Mouse (Mus musculus) liver, embryonic 18 days (tissue): ENCODE results near the gene Gm21885. TPM values are rescaled to one million over a fixed set of nuclear protein-coding genes. Genes with fewer than 3 reads are reported as not detected.

Experiments used
- polyA plus RNA-seq: library from polyadenylated mRNA; depleted of rRNA; stranded (reverse); fragments of >200 nt; gene quantifications from 2 replicates; pipeline ENCODE4 v1.2.3, GENCODE M21; 2012; rRNA removed

Gene Gm21885
- 0.16 TPM in 1 of 2 replicates, not detected in the other for polyA plus RNA-seq

DNA sequence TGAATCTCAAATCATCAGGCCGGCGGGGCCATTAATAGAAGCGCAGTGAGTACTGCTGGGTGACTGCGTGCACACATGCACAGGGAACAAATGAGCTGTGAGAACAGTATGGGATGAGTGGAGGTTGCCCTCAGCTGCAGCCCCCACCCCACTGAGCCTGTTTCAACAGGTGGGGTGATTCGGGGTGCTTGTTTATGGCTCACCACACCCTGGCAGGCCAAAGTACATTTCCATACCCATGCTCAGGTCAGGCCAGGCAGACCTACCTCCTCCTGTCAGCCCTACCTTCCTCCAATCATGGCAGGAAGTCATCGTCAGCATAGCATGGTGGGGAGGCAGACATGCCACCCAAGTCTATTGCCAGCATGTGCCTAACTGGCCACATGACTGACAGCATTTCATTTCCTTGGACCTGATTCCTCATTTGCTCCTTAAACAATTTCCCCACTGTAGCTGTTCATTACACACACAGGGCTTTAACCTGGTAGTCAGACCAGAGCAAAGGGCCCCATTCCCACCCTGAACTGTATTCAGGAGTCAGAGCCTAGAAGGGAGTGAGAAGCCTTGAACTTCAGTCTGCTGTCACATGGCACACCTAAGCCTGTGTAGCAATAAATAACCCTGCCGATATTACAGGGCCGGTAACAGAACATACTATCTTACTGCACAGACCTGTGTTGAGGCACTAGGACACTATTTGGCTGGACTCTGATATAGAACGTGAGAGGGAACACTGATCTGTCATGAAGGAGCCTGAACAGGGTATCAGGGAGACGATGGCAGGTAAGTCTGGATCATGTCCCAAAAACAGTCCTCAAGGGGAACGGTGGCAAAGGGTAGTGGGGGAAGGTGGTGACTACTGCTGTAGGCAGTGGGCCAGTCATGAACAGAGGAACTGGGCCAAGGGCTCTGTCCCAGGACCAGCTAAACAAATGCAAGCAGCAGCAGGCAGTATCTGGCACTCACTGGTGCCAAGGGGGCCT, at the start of gene Gm21885:
TSS of gene Gm21885 (plus strand) at position 675 of the 983 bp plus-strand sequence.

DNA sequence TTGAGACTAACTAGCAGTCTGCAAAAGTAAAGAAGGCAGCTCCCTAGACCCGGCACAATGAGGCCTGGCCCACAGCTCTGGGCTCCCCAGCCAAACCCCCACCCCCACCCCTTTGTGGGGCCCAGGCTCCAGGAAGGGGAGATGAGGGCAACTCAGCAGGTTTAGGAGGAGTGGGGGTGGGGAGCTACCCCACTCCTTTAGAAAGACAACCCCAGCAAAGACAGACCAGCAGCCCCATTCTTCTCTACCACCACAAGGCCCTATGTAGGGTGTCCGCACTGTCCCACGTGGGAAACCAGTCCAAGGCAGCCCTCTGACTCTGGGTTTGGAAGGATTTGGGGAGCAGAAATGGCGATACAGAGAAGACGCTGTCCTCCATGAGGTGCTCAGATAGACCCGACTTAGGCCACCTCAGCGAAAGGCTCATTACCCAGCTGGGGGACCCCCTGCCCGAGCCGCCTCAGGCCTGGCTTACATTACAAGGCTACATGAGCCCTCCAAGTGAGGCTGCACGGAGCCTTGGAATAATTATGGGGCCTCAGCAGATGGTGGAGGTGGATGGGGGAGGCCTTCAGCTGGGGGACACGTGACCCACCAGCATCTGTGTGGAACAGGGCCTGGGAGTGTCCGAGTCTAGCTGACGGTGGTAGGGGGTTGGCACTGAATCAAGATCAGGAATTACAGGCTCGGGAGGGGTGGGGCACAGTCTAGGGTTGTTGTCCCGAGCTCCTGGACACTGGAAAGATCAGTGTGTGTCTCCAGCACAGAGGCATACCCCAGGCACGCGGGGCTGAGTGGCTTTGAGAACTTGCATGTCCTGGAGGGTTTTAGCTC, 35.5 kb upstream of the Gm21885 start, which contains the start of gene Wfikkn2:
TSS of gene Wfikkn2 (minus strand) at position 51 of the 834 bp plus-strand sequence.

DNA sequence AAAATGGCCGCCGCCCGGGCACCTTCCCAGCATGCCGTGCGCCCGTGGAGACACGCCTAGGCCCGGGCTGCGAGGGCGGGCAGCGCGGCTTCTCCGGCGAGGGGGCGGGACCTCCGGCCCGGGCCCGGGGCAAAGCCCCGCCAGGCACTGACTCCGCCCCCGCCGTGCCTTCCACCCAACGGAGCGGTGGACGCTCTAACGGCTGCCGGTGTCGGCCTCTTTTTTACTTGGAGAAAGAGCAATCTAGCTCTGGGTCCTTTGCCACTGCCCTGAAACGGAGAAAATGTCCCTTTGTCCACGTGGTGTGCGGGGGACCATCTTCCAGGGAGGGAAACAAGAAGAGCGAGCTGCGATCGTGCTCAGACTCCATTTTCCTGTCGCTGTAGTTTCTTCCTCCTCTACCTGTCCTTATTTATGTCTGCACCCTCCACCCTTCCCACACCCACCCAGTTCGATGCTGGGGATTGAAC, 40.3 kb downstream of the Gm21885 start, which contains the start of gene Luc7l3:
TSS of gene Luc7l3 (minus strand) at position 58 of the 470 bp plus-strand sequence.

DNA sequence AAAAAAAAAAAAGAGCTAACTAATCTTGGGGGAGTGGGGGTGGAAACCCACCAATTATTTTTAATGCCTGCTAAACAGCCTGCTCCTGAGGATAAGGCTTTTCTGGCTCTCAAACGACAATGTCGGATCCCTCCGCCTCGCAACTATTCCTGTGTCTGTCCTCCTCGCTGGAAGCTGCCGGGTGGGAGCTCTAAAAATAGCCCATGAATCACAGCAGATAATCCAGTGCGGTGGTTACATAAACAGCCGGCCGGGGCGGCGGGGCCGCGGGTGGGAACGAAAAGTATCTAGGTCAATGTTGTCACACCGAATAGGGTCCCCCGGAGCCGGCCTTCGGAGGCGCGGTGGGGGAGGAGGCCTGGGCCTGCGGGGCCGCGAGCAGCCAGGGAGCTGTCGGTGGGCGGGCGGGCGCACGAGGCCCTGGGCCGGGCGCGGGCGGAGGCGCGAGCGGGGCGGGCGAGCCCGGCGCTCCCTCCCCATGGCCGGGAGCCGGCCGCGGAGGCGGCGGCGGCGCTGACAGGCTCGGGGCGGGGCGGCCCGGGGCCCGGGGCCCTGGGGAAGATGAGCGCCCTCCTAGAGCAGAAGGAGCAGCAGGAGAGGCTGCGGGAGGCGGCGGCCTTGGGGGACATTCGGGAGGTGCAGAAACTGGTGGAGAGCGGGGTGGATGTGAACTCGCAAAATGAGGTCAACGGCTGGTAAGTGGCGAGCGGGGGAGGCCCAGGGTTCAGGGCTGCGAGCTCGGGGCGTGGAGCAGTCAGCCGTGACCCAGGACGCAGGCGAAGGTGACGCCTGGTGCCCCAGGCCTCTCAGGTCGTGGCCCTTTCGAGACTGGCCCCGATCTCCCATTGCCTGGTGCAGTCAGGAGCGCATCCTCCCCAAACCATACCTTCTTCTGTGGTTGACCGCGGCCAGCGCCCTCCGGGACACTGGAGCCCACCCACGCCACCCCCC, 46.3 kb downstream of the Gm21885 start, which contains the start of gene Ankrd40:
TSS of gene Ankrd40 (plus strand) at position 309 of the 951 bp plus-strand sequence.

Other genes with a start within 250 kb of the Gm21885 start
- gene Tob1, start 70.4 kb upstream of the Gm21885 start, polyA plus RNA-seq = 22.8 and 23.3 TPM in 2 replicates
- gene Wfikkn2, start 35.9 kb upstream of the Gm21885 start, polyA plus RNA-seq = 0.13 and 0.15 TPM in 2 replicates
- gene Luc7l3, start 40.1 kb downstream of the Gm21885 start, polyA plus RNA-seq = 31.9 and 40.2 TPM in 2 replicates
- 17.1 and 18.6 TPM in 2 replicates for gene Ankrd40, start 46.1 kb downstream of the Gm21885 start, polyA plus RNA-seq
- 5.2 and 6.1 TPM in 2 replicates for gene Abcc3, start 111.1 kb downstream of the Gm21885 start, polyA plus RNA-seq
- gene Cacna1g, start 192.3 kb downstream of the Gm21885 start, polyA plus RNA-seq = 0.77 and 2.2 TPM in 2 replicates
- gene Spata20, start 204.3 kb downstream of the Gm21885 start, polyA plus RNA-seq = not detected in 2 replicates
- 0.07 and 0.10 TPM in 2 replicates for gene Epn3, start 218.1 kb downstream of the Gm21885 start, polyA plus RNA-seq
- 0.21 and 0.26 TPM in 2 replicates for gene Mycbpap, start 239.9 kb downstream of the Gm21885 start, polyA plus RNA-seq